Mouse (Mus musculus) G1E (cell line): ENCODE data around the gene Ptgfrn.

Source experiments
- CTCF ChIP-seq: IDR thresholded peaks from 2 replicates; pipeline ENCODE4 v1.5.1; 2012; ENCODE audit warnings: low read depth, low read length, inconsistent platforms, mixed read lengths
- GATA1 ChIP-seq: IDR thresholded peaks from 2 replicates; pipeline ENCODE4 v1.6.1; 2012; ENCODE audit warnings: borderline replicate concordance, low read length, inconsistent platforms, mixed read lengths
- GATA2 ChIP-seq: IDR thresholded peaks from 2 replicates; pipeline ENCODE4 v1.6.1; 2012; ENCODE audit warnings: low read depth, low read length, inconsistent platforms, borderline replicate concordance
- POLR2AphosphoS5 ChIP-seq: IDR thresholded peaks from 2 replicates; pipeline ENCODE4 v1.6.1; 2012; ENCODE audit warnings: low read depth, low read length, inconsistent platforms; ENCODE audit not compliant: insufficient replicate concordance
- TAL1 ChIP-seq: conservative IDR thresholded peaks from 2 replicates; pipeline ENCODE4 v1.6.1; 2012; ENCODE audit warnings: low read depth, low read length, inconsistent platforms, mixed read lengths

DNA sequence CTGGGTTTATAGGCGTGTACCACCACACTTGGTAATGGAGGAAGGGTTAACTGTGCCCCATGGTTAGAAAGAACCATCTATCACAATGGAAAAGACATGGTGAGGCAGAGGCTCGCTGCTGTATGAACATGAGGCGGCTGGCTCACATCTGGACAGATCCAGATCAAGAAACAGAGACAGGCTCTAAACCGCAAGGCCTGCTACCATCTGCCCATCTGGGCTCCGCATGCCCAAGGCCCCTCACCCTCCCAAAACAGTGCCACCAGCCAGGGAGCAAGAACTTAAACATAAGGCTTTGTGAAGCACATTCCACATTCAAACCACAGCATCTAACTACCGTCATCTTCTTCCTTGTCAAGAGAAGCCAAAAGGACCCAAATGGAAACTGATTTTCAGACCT lies 22.9 kb upstream of the Ptgfrn start:
- TF ChIP-seq GATA1 = no peak
- no peak for TF ChIP-seq CTCF
- no peak for TF ChIP-seq GATA2
- no peak for TF ChIP-seq POLR2AphosphoS5
- no peak for TF ChIP-seq TAL1
